Mouse (Mus musculus): ENCODE measurements at regions not wholly inside any gene's neighbourhood (a gene's known extent, or its start where the extent isn't known, plus 50 kb on each side); places are given as distances from the start of the nearest gene placed in this dataset.

- H3K27me3 ChIP-seq (ENCODE audit: insufficient read depth, low read length): no peaks in the 10 kb centered on the region
- no peak overlapping the region for H3K4me3 ChIP-seq (ENCODE audit: low read depth, low read length)
- 35% methylated on average over 6 of the region's 6 CpGs for WGBS
- DNase-seq (no peak), ATAC-seq (no peak)
- H3K4me1 ChIP-seq (ENCODE audit: insufficient read depth): no peaks in the 10 kb centered on the region
- peak overlapping the region; percentile 41; the same call in 1 of the 2 replicates for H3K27ac ChIP-seq (ENCODE audit: low read depth, low read length)
- H3K9me3 ChIP-seq (ENCODE audit: low read length): no peaks in the 10 kb centered on the region
- H3K9ac ChIP-seq: no peak overlapping the region
- no peak overlapping the region for H3K4me2 ChIP-seq (ENCODE audit: low read depth)
- H3K36me3 ChIP-seq (ENCODE audit: insufficient read depth): no peaks in the 10 kb centered on the region
- TF ChIP-seq CTCF (IDR thresholded peaks at IDR 0.05; ENCODE audit: low read depth): no peak
Observed at GRCm38 (mm10) chr12:106565263-106565681, 555.2 kb downstream of the Vrk1 start.

GRCm38 (mm10) chr12:106566361-106566760, 556.3 kb downstream of the Vrk1 start:
- Histone ChIP-seq H3K4me3 (ENCODE audit: low read depth, low read length) (no peak overlapping the region), H3K27me3 (ENCODE audit: insufficient read depth, low read length) (no peaks in the 10 kb centered on the region), H3K9ac (no peak overlapping the region), H3K4me1 (ENCODE audit: insufficient read depth) (no peaks in the 10 kb centered on the region), H3K9me3 (ENCODE audit: low read length) (no peaks in the 10 kb centered on the region), H3K36me3 (ENCODE audit: insufficient read depth) (no peaks in the 10 kb centered on the region), H3K4me2 (ENCODE audit: low read depth) (no peak overlapping the region), H3K27ac (ENCODE audit: low read depth, low read length) (no peak overlapping the region)
- TF ChIP-seq CTCF (IDR thresholded peaks at IDR 0.05; ENCODE audit: low read depth): no peak
- no peak for ATAC-seq
- WGBS: 84% methylated on average over 4 of the region's 4 CpGs
- DNase-seq: no peak

GRCm38 (mm10) chr12:106567116-106567515, 557.1 kb downstream of the Vrk1 start:
- H3K9me3 ChIP-seq (ENCODE audit: low read length): no peaks in the 10 kb centered on the region
- no peaks in the 10 kb centered on the region for H3K36me3 ChIP-seq (ENCODE audit: insufficient read depth)
- H3K4me1 ChIP-seq (ENCODE audit: insufficient read depth): no peaks in the 10 kb centered on the region
- WGBS: 82% methylated on average over 5 of the region's 5 CpGs
- TF ChIP-seq CTCF (IDR thresholded peaks at IDR 0.05; ENCODE audit: low read depth): no peak
- H3K27me3 ChIP-seq (ENCODE audit: insufficient read depth, low read length): no peaks in the 10 kb centered on the region
- DNase-seq (no peak), ATAC-seq (no peak)
- no peak overlapping the region for H3K4me3 ChIP-seq (ENCODE audit: low read depth, low read length)
- no peak overlapping the region for H3K4me2 ChIP-seq (ENCODE audit: low read depth)
- no peak overlapping the region for H3K9ac ChIP-seq
- H3K27ac ChIP-seq (ENCODE audit: low read depth, low read length): no peak overlapping the region

GRCm38 (mm10) chr12:106568541-106569085, 558.6 kb downstream of the Vrk1 start:
- ATAC-seq (no peak), DNase-seq (no peak)
- no peak overlapping the region for H3K27ac ChIP-seq (ENCODE audit: low read depth, low read length)
- no peak overlapping the region for H3K4me3 ChIP-seq (ENCODE audit: low read depth, low read length)
- WGBS: 90% methylated on average over 10 of the region's 10 CpGs
- H3K9ac ChIP-seq: no peak overlapping the region
- TF ChIP-seq CTCF (IDR thresholded peaks at IDR 0.05; ENCODE audit: low read depth): no peak
- H3K27me3 ChIP-seq (ENCODE audit: insufficient read depth, low read length): no peaks in the 10 kb centered on the region
- no peak overlapping the region for H3K4me2 ChIP-seq (ENCODE audit: low read depth)
- no peaks in the 10 kb centered on the region for H3K9me3 ChIP-seq (ENCODE audit: low read length)
- H3K4me1 ChIP-seq (ENCODE audit: insufficient read depth): no peaks in the 10 kb centered on the region
- no peaks in the 10 kb centered on the region for H3K36me3 ChIP-seq (ENCODE audit: insufficient read depth)

- H3K4me3 ChIP-seq (ENCODE audit: low read depth, low read length): no peak overlapping the region
- TF ChIP-seq CTCF (IDR thresholded peaks at IDR 0.05; ENCODE audit: low read depth): no peak
- no peaks in the 10 kb centered on the region for H3K27me3 ChIP-seq (ENCODE audit: insufficient read depth, low read length)
- no peak for DNase-seq
- H3K9me3 ChIP-seq (ENCODE audit: low read length): no peaks in the 10 kb centered on the region
- 82% methylated on average over 5 of the region's 5 CpGs for WGBS
- no peak overlapping the region for H3K27ac ChIP-seq (ENCODE audit: low read depth, low read length)
- H3K4me2 ChIP-seq (ENCODE audit: low read depth): no peak overlapping the region
- H3K9ac ChIP-seq: no peak overlapping the region
- H3K36me3 ChIP-seq (ENCODE audit: insufficient read depth): no peaks in the 10 kb centered on the region
- ATAC-seq: no peak
- no peaks in the 10 kb centered on the region for H3K4me1 ChIP-seq (ENCODE audit: insufficient read depth)
Observed at GRCm38 (mm10) chr12:106572956-106573355, 562.9 kb downstream of the Vrk1 start.

GRCm38 (mm10) chr12:106582760-106583159, 572.7 kb downstream of the Vrk1 start:
- Histone ChIP-seq H3K27me3 (ENCODE audit: insufficient read depth, low read length) (no peaks in the 10 kb centered on the region), H3K9me3 (ENCODE audit: low read length) (no peaks in the 10 kb centered on the region), H3K9ac (no peak overlapping the region), H3K4me2 (ENCODE audit: low read depth) (no peak overlapping the region), H3K27ac (ENCODE audit: low read depth, low read length) (no peak overlapping the region), H3K4me3 (ENCODE audit: low read depth, low read length) (no peak overlapping the region), H3K36me3 (ENCODE audit: insufficient read depth) (no peaks in the 10 kb centered on the region), H3K4me1 (ENCODE audit: insufficient read depth) (no peaks in the 10 kb centered on the region)
- WGBS: 52% methylated on average over 9 of the region's 9 CpGs
- ATAC-seq (no peak), DNase-seq (no peak)
- no peak for TF ChIP-seq CTCF (IDR thresholded peaks at IDR 0.05; ENCODE audit: low read depth)

GRCm38 (mm10) chr12:106585626-106586025, 575.6 kb downstream of the Vrk1 start:
- H3K36me3 ChIP-seq (ENCODE audit: insufficient read depth): no peaks in the 10 kb centered on the region
- no peaks in the 10 kb centered on the region for H3K9me3 ChIP-seq (ENCODE audit: low read length)
- no peak overlapping the region for H3K9ac ChIP-seq
- no peak overlapping the region for H3K27ac ChIP-seq (ENCODE audit: low read depth, low read length)
- H3K27me3 ChIP-seq (ENCODE audit: insufficient read depth, low read length): no peaks in the 10 kb centered on the region
- no peaks in the 10 kb centered on the region for H3K4me1 ChIP-seq (ENCODE audit: insufficient read depth)
- no peak overlapping the region for H3K4me3 ChIP-seq (ENCODE audit: low read depth, low read length)
- 93% methylated on average over 5 of the region's 5 CpGs for WGBS
- H3K4me2 ChIP-seq (ENCODE audit: low read depth): no peak overlapping the region
- DNase-seq (no peak), ATAC-seq (no peak)
- TF ChIP-seq CTCF (IDR thresholded peaks at IDR 0.05; ENCODE audit: low read depth): no peak
